Mouse (Mus musculus) testis, adult 2 months (tissue): ENCODE results near the gene Ak1.

ENCODE experiments used
- CTCF ChIP-seq: fragments of 200-500 bp; IDR thresholded peaks from 2 replicates; pipeline ENCODE4 v1.5.1; 2012; ENCODE audit warnings: low read depth, mild to moderate bottlenecking, inconsistent platforms, low read length, moderate library complexity; ENCODE audit not compliant: control insufficient read depth, insufficient read depth, insufficient replicate concordance
- POLR2A ChIP-seq: fragments of 200-500 bp; IDR thresholded peaks from 2 replicates; pipeline ENCODE4 v1.6.1; 2012; ENCODE audit warnings: low read depth, mild to moderate bottlenecking, inconsistent platforms, low read length, moderate library complexity; ENCODE audit not compliant: control insufficient read depth

DNA sequence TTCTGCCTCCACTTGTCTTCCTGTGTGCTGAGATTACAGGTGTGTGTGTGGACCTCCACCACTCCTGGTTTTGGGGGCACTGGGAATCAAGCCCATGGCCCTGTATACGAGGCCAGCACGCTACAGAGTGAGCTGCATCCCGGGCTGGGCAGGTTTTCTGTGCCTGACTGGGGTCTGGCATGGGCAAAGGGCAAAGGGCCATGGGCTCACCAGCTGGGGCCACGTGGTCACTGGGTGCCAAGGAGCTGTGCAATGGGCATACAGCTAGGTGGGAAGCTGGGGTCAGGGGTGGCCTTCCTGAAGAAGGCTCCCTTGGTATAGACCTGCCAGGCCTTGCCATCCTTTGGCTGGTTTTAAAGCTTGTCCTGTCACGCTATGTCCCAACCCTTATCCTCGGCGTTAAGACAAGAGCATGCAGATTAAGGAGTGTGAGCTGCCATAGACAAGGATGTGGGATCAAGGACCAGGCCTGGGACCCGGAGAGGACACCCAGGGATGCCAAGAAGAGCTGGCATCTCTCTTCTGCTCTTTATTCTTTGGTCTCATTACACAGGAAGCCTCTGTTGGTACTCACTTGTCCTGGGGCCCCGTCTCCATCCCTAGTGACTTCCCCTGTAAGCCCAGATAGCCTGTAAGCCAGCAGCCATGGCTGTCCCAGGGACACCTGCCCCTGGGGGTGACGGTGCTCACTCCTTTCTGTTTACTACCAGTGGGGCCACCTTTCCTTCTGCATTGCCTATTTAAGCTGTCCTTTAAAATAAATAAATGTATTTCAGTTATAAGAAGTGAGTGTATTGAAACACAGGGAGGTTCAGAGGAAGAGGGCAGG, 12.9 kb downstream of the Ak1 start:
- TF ChIP-seq CTCF, result no peak
- TF ChIP-seq POLR2A, result no peak
